Mouse (Mus musculus) gastrocnemius, postnatal 36 days (tissue): ENCODE measurements around the gene Abca5. TPM values are rescaled to one million over a fixed set of nuclear protein-coding genes. Genes with fewer than 3 reads are reported as not detected.

ENCODE experiments used
- DNase-seq, 2 experiments: peaks; one replicate each; pipeline ENCODE4 v3.0.0; 2022
- intact Hi-C: fragments of 180-260 bp; cut with DNase I; formaldehyde crosslinking; loops from one replicate; pipeline ENCODE4 v1.15.1; 2025
- total RNA-seq, 2 experiments: library from RNA; stranded (reverse); gene quantifications; 2 replicates each; pipeline ENCODE4 v1.2.3; 2021

Gene Abca5
- total RNA-seq, 2 experiments from 2014 or later = 7.2 to 7.3 TPM

GRCm38 (mm10) chr11:110306475-110307168 lies 30.9 kb downstream of the Abca5 start:
- no peak for DNase-seq
- intact Hi-C loops = no loop called here

- no peak for DNase-seq
- intact Hi-C loops = no loop called here
Measured at GRCm38 (mm10) chr11:110303411-110303810, 34.1 kb downstream of the Abca5 start.

- no peak for DNase-seq
- intact Hi-C loops = no loop called here
Measured at GRCm38 (mm10) chr11:110297917-110298533, 39.5 kb downstream of the Abca5 start.

GRCm38 (mm10) chr11:110290586-110290985 lies 46.9 kb downstream of the Abca5 start:
- no peak for DNase-seq
- intact Hi-C loops = no loop called here

- no peak for DNase-seq
- intact Hi-C loops = no loop called here
Measured at GRCm38 (mm10) chr11:110288423-110288822, 49.1 kb downstream of the Abca5 start.

GRCm38 (mm10) chr11:110287694-110288093 lies 49.8 kb downstream of the Abca5 start:
- intact Hi-C loops = no loop called here
- no peak for DNase-seq

GRCm38 (mm10) chr11:110286331-110286730 lies 51.2 kb downstream of the Abca5 start:
- intact Hi-C loops = no loop called here
- DNase-seq = no peak

- intact Hi-C loops = no loop called here
- DNase-seq = no peak
Measured at GRCm38 (mm10) chr11:110284849-110285248, 52.7 kb downstream of the Abca5 start.

GRCm38 (mm10) chr11:110284185-110284787 lies 53.2 kb downstream of the Abca5 start:
- intact Hi-C loops = no loop called here
- DNase-seq = no peak

- intact Hi-C loops = loop anchor here (10.0 kb wide), 1 partner anchor 610 kb away; no protein-coding TSS in a partner anchor
Measured at GRCm38 (mm10) chr11:110274794-110275193, 62.7 kb downstream of the Abca5 start.

GRCm38 (mm10) chr11:110271745-110272144 lies 65.8 kb downstream of the Abca5 start:
- DNase-seq = peak in 1 of 2 experiments; percentile 33
- intact Hi-C loops = loop anchor here (2.0 to 10.0 kb wide), 2 partner anchors 399 to 607 kb away; no protein-coding TSS in a partner anchor

More at GRCm38 (mm10) chr11:110274794-110275193, 62.7 kb downstream of the Abca5 start:
- no peak for DNase-seq

GRCm38 (mm10) chr11:110268244-110268844 lies 69.2 kb downstream of the Abca5 start:
- peak; percentile 77 to 87 for DNase-seq
- intact Hi-C loops = loop anchor here (10.0 kb wide), 1 partner anchor 314 kb away; no protein-coding TSS in a partner anchor

- no peak for DNase-seq
- intact Hi-C loops = loop anchor here (10.0 kb wide), 1 partner anchor 312 kb away; no protein-coding TSS in a partner anchor
Measured at GRCm38 (mm10) chr11:110267232-110267631, 70.3 kb downstream of the Abca5 start.

GRCm38 (mm10) chr11:110266757-110267156 lies 70.8 kb downstream of the Abca5 start:
- intact Hi-C loops = loop anchor here (10.0 kb wide), 1 partner anchor 312 kb away; no protein-coding TSS in a partner anchor

GRCm38 (mm10) chr11:110261867-110262266 lies 75.6 kb downstream of the Abca5 start:
- no peak for DNase-seq

More at GRCm38 (mm10) chr11:110266757-110267156, 70.8 kb downstream of the Abca5 start:
- DNase-seq = no peak

GRCm38 (mm10) chr11:110257911-110258310 lies 79.6 kb downstream of the Abca5 start:
- intact Hi-C loops = no loop called here
- no peak for DNase-seq

More at GRCm38 (mm10) chr11:110261867-110262266, 75.6 kb downstream of the Abca5 start:
- intact Hi-C loops = loop anchor here (10.0 kb wide), 1 partner anchor 307 kb away; no protein-coding TSS in a partner anchor

GRCm38 (mm10) chr11:110257061-110257460 lies 80.5 kb downstream of the Abca5 start:
- intact Hi-C loops = no loop called here
- no peak for DNase-seq

- intact Hi-C loops = no loop called here
Measured at GRCm38 (mm10) chr11:110252256-110252655, 85.3 kb downstream of the Abca5 start.

GRCm38 (mm10) chr11:110251534-110251933 lies 86.0 kb downstream of the Abca5 start, which contains the start of gene Abca6:
Gene Abca6, minus strand, starts transcription at chr11:110251776.
- intact Hi-C loops = no loop called here
- no peak for DNase-seq

More at GRCm38 (mm10) chr11:110252256-110252655, 85.3 kb downstream of the Abca5 start:
- DNase-seq = no peak

GRCm38 (mm10) chr11:110244730-110245129 lies 92.8 kb downstream of the Abca5 start:
- DNase-seq = no peak
- intact Hi-C loops = no loop called here
